Mouse (Mus musculus) adrenal gland, adult 8-10 months (tissue): Measurements from ENCODE around the gene Osm. TPM values are rescaled to one million over a fixed set of nuclear protein-coding genes. Genes with fewer than 3 reads are reported as not detected.

Experiments
- DNase-seq: peaks from one replicate; pipeline ENCODE4 v3.0.0; 2022
- total RNA-seq, 4 experiments: library from RNA; stranded (reverse); gene quantifications; 2 replicates each; pipeline ENCODE4 v1.2.4; 2022

Osm gene
- total RNA-seq: under 1 TPM in 2 of 4 experiments, not detected in 2; 0.24 to 0.25 TPM

DNA sequence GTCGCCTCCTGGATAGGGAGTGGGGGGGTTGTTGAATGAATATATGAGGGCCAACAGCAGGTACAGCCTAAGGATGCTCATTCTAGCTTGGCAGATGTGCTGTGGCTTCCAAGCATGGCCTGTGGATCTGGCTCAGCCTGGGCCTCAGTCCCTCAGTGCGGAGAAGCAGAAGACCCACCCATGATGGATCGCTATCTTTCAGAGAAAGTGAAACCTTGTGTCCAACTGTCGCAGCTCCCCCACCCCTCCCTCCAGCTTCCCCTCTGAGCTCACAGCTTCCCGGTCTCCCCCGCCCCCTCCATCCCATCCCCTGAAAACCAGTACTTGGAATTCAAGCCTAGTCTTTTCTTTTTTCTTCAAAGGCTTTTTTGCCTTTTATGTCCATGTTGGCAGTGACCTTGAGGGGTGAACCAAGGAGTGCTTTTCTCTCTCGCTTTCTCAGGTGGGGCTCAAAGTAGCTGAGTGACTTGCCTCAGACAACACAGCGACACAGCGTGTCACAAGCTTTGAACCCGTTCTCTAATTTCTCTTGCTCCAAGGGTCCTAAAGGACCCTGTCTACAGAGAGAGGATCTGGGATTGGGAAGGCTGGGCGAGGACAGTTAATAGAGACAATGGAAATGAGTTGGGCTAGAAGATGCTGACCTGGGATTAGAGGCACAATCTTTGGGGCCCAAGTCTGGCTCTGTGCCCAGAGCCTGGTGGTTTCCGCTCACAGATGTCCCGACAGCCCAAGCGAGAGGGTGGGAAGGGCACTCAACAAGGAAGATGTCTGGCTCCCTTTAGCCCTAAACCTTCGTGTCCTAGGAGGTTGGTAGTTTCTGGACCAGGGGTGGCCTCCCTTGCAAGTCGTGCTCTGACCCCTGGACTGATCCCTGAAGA lies at the start of gene Osm:
Osm (plus strand) TSS at position 756 of the 881 bp plus-strand sequence.
- no peak for DNase-seq

GRCm38 (mm10) chr11:4186486-4187317 lies 49.5 kb upstream of the Osm start, which contains the start of gene Tbc1d10a:
Gene Tbc1d10a, plus strand, starts transcription at chr11:4186789.
- peak; percentile 98 for DNase-seq

DNA sequence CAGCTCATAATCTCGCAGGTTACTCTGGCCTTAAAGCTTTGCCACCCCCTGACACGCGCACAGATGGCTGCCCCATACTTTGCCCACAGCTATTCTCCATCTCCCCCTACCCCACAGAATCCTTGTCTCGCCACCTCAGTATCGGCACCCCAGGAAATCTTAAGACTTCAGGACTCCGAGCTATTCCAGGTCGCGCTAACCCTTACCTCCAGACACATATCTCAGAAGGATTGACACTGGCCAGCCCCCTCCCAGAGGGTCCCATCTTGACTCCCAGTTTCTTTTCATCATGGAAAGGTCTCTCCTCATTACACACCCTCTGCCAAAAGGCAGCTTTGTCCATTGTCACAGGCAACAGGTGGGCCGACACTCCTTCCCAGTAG lies 48.9 kb upstream of the Osm start:
- no peak for DNase-seq

GRCm38 (mm10) chr11:4189182-4189581 lies 47.0 kb upstream of the Osm start:
- DNase-seq: no peak

DNA sequence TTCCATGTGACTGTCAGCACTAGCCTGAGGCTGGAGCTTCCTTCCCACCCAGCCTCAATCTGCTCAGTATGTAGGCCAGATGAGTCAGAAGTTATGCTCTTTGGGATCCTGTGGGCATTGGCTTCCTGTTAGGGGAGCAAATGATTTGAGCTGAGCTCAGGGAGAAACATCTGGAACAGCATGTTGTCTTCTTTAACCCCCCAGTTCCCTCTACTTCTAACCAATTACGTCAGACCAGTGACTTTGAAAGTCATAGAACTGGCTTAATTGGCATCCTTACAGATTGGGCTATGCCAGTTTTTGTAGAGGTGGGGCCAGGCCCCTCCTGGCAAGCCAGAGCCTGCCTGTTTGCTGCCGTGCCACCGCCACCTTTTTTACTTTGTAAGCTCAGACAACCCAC lies 45.5 kb upstream of the Osm start:
- no peak for DNase-seq

- no peak for DNase-seq
Measured at GRCm38 (mm10) chr11:4192757-4193156, 43.5 kb upstream of the Osm start.

DNA sequence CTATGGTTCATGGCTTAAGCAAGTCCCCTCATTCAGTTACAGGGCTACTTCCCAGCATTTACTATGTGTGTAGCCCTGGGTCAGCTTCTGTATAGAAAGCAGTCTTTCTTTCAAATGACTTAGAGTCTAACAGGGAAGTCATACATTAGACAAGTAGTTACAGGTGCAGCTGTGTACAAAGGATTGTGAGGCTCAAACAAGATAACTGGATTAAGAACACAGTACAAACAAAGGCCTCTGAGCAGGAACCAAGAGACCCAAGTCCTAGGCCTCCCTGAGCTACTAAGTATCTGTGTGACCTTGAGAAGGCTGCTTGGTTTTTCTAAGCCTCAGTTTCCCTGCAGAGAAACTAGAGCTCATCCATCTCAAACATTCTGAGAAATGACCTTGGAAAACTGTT lies 42.8 kb upstream of the Osm start:
- no peak for DNase-seq

DNA sequence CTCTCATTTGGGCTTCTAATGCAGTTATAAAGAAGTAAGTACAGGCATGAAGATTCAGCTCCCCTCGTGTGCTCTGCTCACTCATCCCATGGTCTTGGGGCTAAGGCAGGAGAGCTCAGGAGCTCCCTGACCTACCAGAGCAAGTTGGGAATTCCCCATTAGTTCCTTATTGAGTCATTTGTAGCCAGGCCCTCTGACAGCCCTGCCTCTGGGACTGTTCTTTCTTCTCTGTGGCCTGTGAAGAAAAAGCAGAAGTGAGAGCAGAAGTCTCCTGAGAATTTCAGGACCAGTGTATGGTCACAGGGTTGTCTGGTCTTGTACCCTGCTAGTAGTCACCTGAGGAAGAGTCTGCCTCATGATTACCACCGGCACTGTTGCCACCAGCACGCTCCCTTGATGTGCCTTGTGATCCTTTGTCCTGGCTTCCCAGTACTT lies 40.6 kb upstream of the Osm start:
- no peak for DNase-seq

- DNase-seq: no peak
Measured at GRCm38 (mm10) chr11:4196636-4197035, 39.6 kb upstream of the Osm start.

DNA sequence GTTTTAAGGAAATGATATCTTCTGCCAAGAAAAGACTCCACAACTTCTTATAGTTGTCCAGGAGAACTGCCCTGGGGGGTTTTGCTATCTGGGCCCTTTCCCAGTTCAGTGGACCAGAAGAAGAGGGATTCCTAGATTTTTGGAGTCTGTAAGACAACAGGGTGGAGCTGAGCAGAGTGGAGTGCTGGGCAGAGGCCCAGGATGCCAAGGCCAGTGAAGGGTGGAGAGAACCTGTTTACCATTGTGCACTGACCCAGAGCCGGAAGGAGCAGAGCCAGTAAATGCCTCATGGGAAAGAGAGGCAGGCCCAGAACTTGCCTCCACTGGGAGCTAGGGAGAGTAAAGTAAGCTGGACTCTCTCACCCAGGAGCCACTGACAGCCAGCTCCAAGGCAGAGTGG lies 38.5 kb upstream of the Osm start:
- no peak for DNase-seq

DNA sequence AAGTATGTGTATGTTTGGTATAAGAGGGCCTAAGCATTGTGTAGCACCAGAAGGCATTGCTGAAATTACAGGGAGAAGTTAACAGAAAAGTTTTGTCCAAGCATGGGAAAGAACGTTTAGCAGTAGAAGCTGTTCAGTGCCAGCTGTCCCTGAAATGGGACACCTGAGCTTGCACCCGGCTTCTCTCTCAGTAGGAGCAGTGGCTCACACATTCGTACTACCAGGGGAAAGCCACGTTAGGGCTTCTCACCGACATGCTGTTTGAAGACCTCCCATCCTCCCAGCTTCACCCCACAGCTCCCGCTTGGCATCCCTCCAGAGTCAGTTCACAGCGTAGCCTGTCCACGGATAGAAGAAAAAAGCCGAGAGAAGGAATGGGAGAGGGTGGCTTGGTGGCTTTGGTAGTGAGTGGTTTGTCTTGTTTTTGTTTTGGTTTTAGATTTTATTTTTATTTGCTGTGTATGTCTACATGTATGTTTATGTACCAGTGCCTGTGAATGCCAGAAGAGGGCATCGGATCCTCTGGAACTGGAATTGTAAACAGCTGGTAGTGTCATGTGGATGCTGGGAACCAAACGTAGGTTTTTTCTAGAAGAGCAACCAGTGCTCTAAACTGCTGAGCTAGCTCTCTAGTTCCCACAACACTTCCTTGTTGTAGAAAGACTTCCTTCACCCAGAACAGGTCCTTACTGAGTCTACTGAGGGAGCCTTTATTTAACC lies 34.1 kb upstream of the Osm start:
- no peak for DNase-seq

GRCm38 (mm10) chr11:4202995-4203704 lies 33.1 kb upstream of the Osm start:
- no peak for DNase-seq

DNA sequence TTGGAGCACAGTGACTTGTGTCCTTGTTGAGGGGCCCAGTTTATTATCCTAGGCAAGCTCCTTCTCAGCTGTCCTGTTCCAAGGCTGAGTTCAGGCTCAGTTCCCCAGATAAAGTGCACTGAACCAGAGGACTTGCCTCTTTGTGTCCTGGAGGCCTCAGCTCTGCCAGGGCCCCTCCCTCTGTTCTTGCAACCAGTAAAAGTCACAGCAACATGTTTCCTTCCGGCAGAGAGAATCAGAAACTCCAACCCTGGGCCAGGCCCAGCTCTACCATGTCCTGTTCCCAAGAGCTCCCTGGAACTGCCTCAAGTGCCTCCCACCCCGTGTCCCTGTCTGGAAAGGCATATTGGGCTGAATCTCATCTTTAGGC lies 32.5 kb upstream of the Osm start:
- DNase-seq: peak; percentile 56

- no peak for DNase-seq
Measured at GRCm38 (mm10) chr11:4205097-4205655, 31.0 kb upstream of the Osm start.

GRCm38 (mm10) chr11:4205951-4206350 lies 30.3 kb upstream of the Osm start:
- DNase-seq: no peak

GRCm38 (mm10) chr11:4206563-4206962 lies 29.7 kb upstream of the Osm start:
- DNase-seq: no peak

GRCm38 (mm10) chr11:4207655-4208054 lies 28.6 kb upstream of the Osm start:
- DNase-seq: no peak

- DNase-seq: no peak
Measured at GRCm38 (mm10) chr11:4209556-4209955, 26.7 kb upstream of the Osm start.

- DNase-seq: no peak
Measured at GRCm38 (mm10) chr11:4210786-4211185, 25.4 kb upstream of the Osm start.

DNA sequence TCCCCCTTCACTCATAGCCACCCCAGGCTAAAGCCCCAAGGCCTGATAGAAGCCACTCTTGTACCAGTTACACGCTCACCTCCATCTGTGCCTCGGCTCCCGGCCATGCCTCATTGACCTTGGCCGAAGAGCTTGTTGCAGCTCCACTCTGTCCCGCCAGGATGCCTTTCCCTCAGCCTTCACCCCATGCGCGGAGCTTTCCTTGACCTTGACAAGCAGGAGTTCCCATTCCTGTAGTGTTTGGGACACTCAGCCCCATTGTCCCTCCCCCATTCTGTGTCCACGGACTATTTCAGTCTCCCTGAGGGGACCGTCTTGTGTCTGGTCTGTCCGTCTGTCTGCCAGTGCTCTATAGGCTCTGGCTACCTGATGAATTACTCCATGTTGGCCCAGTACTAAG lies 23.1 kb upstream of the Osm start:
- DNase-seq: no peak

DNA sequence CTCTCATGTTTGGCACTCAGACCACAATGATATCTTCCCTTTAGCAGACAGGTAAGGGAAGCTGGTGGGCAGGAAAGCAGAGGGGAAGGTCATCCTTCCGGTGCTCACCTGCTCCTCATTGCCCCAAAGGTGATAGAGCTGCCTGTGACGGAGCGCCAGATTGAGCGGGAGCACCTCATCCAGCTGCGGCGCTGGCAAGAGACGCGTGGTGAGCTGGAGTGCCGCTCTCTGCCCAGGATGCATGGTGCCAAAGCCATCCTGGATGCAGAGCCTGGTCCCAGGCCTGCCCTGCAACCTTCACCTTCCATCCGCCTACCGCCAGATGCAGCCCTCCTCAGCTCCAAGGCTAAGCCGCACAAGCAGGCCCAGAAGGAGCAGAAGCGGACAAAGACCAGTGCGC lies 21.6 kb upstream of the Osm start:
- no peak for DNase-seq

GRCm38 (mm10) chr11:4215061-4215460 lies 21.2 kb upstream of the Osm start:
- DNase-seq: no peak
